Mouse (Mus musculus) brain, embryonic 14.5 days (tissue): ENCODE data around the gene Dgki. TPM values are rescaled to one million over a fixed set of nuclear protein-coding genes. Genes with fewer than 3 reads are reported as not detected.
A peak's percentile ranks its signal among the peaks of the same experiment; 100 is the strongest.

Experiments
- DNase-seq: peaks from one replicate; pipeline ENCODE4 v3.0.0-alpha.2; 2011; ENCODE audit warnings: low read depth
- CTCF ChIP-seq: fragments of 200-500 bp; IDR thresholded peaks from 2 replicates; pipeline ENCODE4 v1.5.1; 2012; ENCODE audit warnings: inconsistent platforms, mild to moderate bottlenecking, moderate library complexity, borderline replicate concordance; ENCODE audit not compliant: insufficient read depth, insufficient read length; ENCODE audit errors: extremely low read depth
- POLR2A ChIP-seq: fragments of 200-500 bp; IDR thresholded peaks from 2 replicates; pipeline ENCODE4 v1.6.1; 2012; ENCODE audit warnings: mild to moderate bottlenecking, inconsistent platforms, borderline replicate concordance; ENCODE audit not compliant: poor library complexity, insufficient read depth, insufficient read length, severe bottlenecking; ENCODE audit errors: extremely low read depth
- polyA plus RNA-seq: library from polyadenylated mRNA; depleted of rRNA; stranded (reverse); fragments of >200 nt; gene quantifications from 2 replicates; pipeline ENCODE4 v1.2.3, GENCODE M21; 2012

The Dgki gene
- polyA plus RNA-seq, 1 experiment: 6.5 TPM

GRCm38 (mm10) chr6:37290691-37291090 is 9.3 kb downstream of the Dgki start:
- no peak for DNase-seq
- TF ChIP-seq POLR2A (no peak), CTCF (no peak)

GRCm38 (mm10) chr6:37286134-37286533 is 13.8 kb downstream of the Dgki start:
- DNase-seq: no peak
- no peak for TF ChIP-seq POLR2A

GRCm38 (mm10) chr6:37284879-37285278 is 15.1 kb downstream of the Dgki start:
- TF ChIP-seq CTCF: no peak
- TF ChIP-seq POLR2A: no peak
- no peak for DNase-seq

GRCm38 (mm10) chr6:37283336-37283735 is 16.6 kb downstream of the Dgki start:
- TF ChIP-seq POLR2A (no peak), CTCF (no peak)
- no peak for DNase-seq

- DNase-seq: no peak
- TF ChIP-seq CTCF (no peak), POLR2A (no peak)
These were observed 17.3 kb downstream of the Dgki start for GRCm38 (mm10) chr6:37282659-37283058.

- no peak for TF ChIP-seq CTCF
- TF ChIP-seq POLR2A: no peak
- DNase-seq: peak; percentile 38
These were observed 22.9 kb downstream of the Dgki start for GRCm38 (mm10) chr6:37276834-37277715.

GRCm38 (mm10) chr6:37276181-37276580 is 23.8 kb downstream of the Dgki start:
- TF ChIP-seq CTCF: no peak
- TF ChIP-seq POLR2A: no peak
- DNase-seq: no peak

GRCm38 (mm10) chr6:37270905-37271591 is 28.9 kb downstream of the Dgki start:
- TF ChIP-seq POLR2A (no peak), CTCF (no peak)
- no peak for DNase-seq

- TF ChIP-seq POLR2A (no peak), CTCF (no peak)
- no peak for DNase-seq
These were observed 31.4 kb downstream of the Dgki start for GRCm38 (mm10) chr6:37268589-37268988.

GRCm38 (mm10) chr6:37267952-37268351 is 32.0 kb downstream of the Dgki start:
- DNase-seq: no peak
- no peak for TF ChIP-seq CTCF
- no peak for TF ChIP-seq POLR2A

- TF ChIP-seq POLR2A (no peak), CTCF (no peak)
- no peak for DNase-seq
These were observed 37.5 kb downstream of the Dgki start for GRCm38 (mm10) chr6:37262486-37262885.
